Mouse (Mus musculus): ENCODE results near the gene Galnt7.

DNA sequence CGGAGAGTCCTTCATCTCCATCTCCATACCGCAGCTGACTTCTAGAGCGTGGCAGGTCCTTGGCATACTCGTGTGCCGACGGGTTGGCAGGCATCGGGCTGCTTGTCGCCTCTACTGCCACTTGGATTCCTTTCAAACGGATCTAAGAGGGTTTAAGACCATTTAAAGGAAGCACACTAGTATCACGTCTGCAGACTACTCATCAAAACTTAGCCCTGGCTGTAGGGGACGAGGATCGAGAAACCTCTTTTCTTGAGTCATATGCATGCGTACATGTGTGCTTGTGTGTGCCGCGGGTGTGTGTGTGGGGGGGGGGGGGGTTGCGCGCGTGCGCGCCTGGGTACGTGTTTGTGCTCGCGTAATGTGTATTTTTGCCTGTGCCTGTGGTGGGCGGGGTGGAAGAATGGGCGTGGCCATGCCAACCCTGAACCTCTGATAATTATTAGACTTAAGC lies 164.5 kb downstream of the Galnt7 start:
- TF ChIP-seq CTCF (IDR thresholded peaks at IDR 0.05; ENCODE audit: low read depth, low read length): no peak
- TF ChIP-seq POLR2AphosphoS5 (IDR thresholded peaks at IDR 0.05; ENCODE audit: insufficient replicate concordance, low read depth, low read length): no peak

All from G1E (cell line).